Mouse (Mus musculus) adipose tissue, adult 10 weeks (tissue): ENCODE measurements around the gene Adcy1. TPM values are rescaled to one million over a fixed set of nuclear protein-coding genes. Genes with fewer than 3 reads are reported as not detected.

Experiments
- polyA plus RNA-seq: library from polyadenylated mRNA; stranded (reverse); fragments of 350-450 nt; fragmentation: Illumina TruSeq; extraction: RNeasy Lipid Tissue Mini Kit (QIAGEN cat#74804); gene quantifications from one replicate; pipeline ENCODE4 v1.2.3, GENCODE M21; 2014; ENCODE audit warnings: low read depth, low replicate concordance

Adcy1 gene
- 0.32 TPM for polyA plus RNA-seq

GRCm38 (mm10) chr11:7063001-7063584 is at the start of gene Adcy1:
Adcy1 (plus strand) TSS chr11:7063489.

GRCm38 (mm10) chr11:7188469-7188868 is 125.2 kb downstream of the Adcy1 start, which contains the start of gene Gm11985:
Gm11985 (minus strand) TSS chr11:7188569.

GRCm38 (mm10) chr11:7197491-7197941 is 134.2 kb downstream of the Adcy1 start, which contains the start of gene Igfbp1:
Igfbp1 (plus strand) TSS chr11:7197782.

GRCm38 (mm10) chr11:7213501-7214341 is 150.4 kb downstream of the Adcy1 start, which contains the start of gene Igfbp3:
Igfbp3 (minus strand) TSS chr11:7213923.

Other genes with a start within 250 kb of the Adcy1 start
- gene Gm11983, start 225.8 kb upstream of the Adcy1 start, polyA plus RNA-seq, result not detected
- gene Gm11985, start 125.1 kb downstream of the Adcy1 start, polyA plus RNA-seq, result not detected
- gene Igfbp1, start 134.3 kb downstream of the Adcy1 start, polyA plus RNA-seq, result 1.8 TPM
- 27.8 TPM for gene Igfbp3, start 150.4 kb downstream of the Adcy1 start, polyA plus RNA-seq